Mouse (Mus musculus): ENCODE data around the gene Iqcf5. TPM values are rescaled to one million over a fixed set of nuclear protein-coding genes. Genes with fewer than 3 reads are reported as not detected.

Gene Iqcf5
- polyA plus RNA-seq, 1 experiment from 2014 or later = not detected

DNA sequence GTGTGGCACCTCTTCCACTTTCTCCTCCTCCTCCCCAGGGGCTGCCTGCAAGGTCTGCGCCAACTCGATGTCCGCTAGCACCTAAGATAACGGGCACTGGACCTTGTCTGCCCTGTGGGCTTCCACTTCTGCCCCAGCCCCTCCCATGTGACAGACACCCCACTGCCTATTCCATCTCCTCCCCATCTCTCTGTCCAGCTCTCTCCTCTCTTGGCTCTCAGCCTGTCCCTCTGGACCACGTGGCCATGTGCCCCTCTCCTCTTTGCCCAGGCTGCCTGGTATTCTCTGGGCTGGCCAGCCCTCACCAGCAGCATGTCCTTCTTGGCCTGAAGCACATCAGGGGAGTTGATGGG is 40.6 kb upstream of the Iqcf5 start:
- no peaks in the 10 kb centered on the region for H3K36me3 ChIP-seq
- ATAC-seq (ENCODE audit: low FRiP score, low read depth) = no peak
- H3K9ac ChIP-seq = no peak overlapping the region
- no peak overlapping the region for H3K4me2 ChIP-seq (replicated peaks)
- no peaks in the 10 kb centered on the region for H3K9me3 ChIP-seq
- H3K4me1 ChIP-seq = peaks cover 30% of the 10 kb centered on the region
- H3K4me3 ChIP-seq = no peak overlapping the region
- 85% methylated on average over 5 of the region's 5 CpGs for WGBS
- H3K27ac ChIP-seq = no peak overlapping the region
- H3K27me3 ChIP-seq (replicated peaks) = no peaks in the 10 kb centered on the region

DNA sequence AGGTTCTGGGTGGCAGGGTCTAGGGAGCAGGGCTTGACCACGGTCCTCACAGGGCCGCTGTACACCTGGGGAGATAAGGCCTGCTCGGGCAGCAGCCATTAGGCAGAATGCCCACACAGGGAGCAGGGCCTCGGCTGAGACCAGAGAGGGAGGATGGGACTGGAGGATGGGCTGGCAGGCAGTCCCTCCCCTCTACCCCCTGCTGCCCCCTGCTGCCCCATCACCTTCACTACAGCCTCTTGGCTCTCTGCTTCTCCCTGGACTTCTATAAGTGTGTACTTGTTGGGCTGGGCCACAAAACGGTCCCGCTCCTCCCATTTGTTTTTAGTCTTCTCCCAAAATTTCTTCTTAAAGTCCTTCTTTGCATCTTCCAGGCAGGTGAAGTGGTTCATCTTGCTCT is 39.9 kb upstream of the Iqcf5 start:
- no peak overlapping the region for H3K27ac ChIP-seq
- no peaks in the 10 kb centered on the region for H3K36me3 ChIP-seq
- no peak overlapping the region for H3K4me3 ChIP-seq
- no peaks in the 10 kb centered on the region for H3K9me3 ChIP-seq
- ATAC-seq (ENCODE audit: low FRiP score, low read depth) = 0 out of 2 replicates have a peak, but pooled peaks have one; percentile 10
- 3% methylated on average over 6 of the region's 6 CpGs for WGBS
- H3K4me2 ChIP-seq (replicated peaks) = 0 out of 2 replicates have a peak overlapping the region, but pooled peaks have one; percentile 17
- H3K27me3 ChIP-seq (replicated peaks) = no peaks in the 10 kb centered on the region
- peaks cover 30% of the 10 kb centered on the region for H3K4me1 ChIP-seq
- H3K9ac ChIP-seq = no peak overlapping the region

DNA sequence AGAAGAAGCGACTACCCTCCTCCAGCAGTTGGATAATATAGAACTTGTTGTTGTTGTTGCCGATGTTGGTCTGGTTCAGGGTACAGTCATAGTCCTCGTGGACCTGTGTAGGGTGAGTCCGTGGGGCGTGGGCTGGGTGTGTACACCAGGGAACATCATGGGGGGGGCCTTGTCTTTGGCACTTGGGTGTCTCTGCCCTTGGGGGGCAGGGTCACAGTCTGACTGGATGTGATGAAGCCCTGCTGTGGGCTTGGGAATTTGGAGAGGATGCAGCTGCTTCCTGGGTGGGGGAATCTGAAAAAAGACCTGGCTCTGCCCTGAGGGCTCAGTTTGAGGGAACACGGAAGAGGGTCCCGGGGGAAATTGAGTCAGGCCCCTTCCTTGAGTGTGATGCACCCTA is 39.3 kb upstream of the Iqcf5 start:
- Histone ChIP-seq H3K27me3 (replicated peaks) (no peaks in the 10 kb centered on the region), H3K4me3 (no peak overlapping the region), H3K4me1 (peaks cover 30% of the 10 kb centered on the region), H3K36me3 (peaks cover 4% of the 10 kb centered on the region; the same call in 1 of the 2 replicates), H3K4me2 (replicated peaks) (no peak overlapping the region), H3K27ac (no peak overlapping the region), H3K9me3 (no peaks in the 10 kb centered on the region), H3K9ac (no peak overlapping the region)
- ATAC-seq (ENCODE audit: low FRiP score, low read depth) = no peak
- WGBS = 68% methylated on average over 7 of the region's 7 CpGs

DNA sequence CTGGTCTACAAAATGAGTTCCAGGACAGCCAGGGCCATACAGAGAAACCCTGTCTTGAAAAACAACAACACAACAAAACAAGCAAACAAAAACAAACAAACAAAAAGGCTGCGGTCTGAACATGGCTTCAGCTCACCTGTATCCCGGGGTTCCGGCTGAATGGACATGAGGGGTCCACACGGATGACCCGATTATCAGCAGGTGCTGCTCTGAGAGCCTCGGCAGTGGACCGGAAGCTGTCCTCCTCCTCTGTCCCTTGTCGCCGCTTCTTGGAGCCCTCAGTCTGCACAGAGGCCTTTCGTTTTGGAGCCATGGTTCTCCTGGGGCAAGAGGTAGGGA is 38.7 kb upstream of the Iqcf5 start, which contains the start of gene Rrp9:
TSS of gene Rrp9 (plus strand) at position 301 of the 339 bp plus-strand sequence.
- Histone ChIP-seq H3K27ac (no peak within 1 kb of the TSS), H3K4me1 (peaks cover 30% of the 10 kb centered on the region), H3K9me3 (no peaks in the 10 kb centered on the region), H3K4me3 (peak within 1 kb of the TSS; percentile 59; the same call in 1 of the 2 replicates), H3K4me2 (replicated peaks) (peak within 1 kb of the TSS; percentile 91), H3K36me3 (peaks cover 7% of the 10 kb centered on the region), H3K27me3 (replicated peaks) (no peaks in the 10 kb centered on the region), H3K9ac (no peak within 1 kb of the TSS)
- 91% methylated on average over 10 of the region's 10 CpGs for WGBS
- ATAC-seq (ENCODE audit: low FRiP score, low read depth) = no peak

DNA sequence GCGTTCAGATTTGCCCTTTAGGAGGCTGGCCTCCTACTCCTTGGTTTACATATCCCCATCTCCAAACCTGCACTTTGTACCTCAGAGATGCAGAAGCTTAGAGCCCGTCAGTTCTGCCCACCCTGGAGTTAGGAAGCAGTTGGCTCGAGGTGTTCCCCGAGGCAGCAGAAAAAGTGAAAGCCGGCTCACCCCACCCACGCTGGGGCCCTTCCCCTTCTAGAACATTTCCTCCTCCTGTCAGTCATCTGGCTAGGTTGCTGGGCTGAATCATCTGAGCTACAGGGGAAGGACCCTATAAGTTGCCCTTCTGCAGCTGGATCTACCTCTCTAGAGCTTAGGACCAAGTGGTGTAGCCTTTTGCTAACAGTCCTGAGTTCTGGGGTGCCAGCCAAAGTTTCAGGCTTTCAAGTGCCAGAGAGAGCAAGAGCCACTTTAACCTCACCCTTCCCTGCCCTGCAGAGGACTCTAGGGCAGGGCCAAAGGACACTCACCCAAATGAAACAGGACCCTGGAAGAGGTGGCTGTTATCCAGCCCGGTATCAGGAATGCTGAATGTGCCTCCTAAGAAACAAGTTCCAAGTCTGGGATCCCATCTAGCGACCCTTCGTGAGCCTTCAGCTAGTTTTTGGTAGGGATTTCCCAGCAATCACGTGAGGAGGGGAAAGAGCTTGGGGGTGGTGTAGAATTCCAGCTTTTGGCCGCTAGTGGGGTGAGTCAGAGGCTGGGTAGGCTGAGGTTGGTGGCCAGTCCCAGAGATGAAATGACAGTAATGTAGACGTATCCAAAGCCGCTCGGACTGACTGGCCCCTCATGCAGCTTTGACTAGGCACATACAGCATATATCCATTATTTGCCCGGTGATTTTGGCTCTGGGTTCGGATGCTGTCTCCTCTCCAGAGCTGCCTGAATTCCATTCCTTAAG is 38.1 kb upstream of the Iqcf5 start:
- Histone ChIP-seq H3K36me3 (peaks cover 14% of the 10 kb centered on the region), H3K9me3 (no peaks in the 10 kb centered on the region), H3K4me3 (no peak overlapping the region), H3K27ac (no peak overlapping the region), H3K9ac (no peak overlapping the region), H3K27me3 (replicated peaks) (no peaks in the 10 kb centered on the region), H3K4me2 (replicated peaks) (peak overlapping the region; percentile 91), H3K4me1 (peaks cover 30% of the 10 kb centered on the region)
- 38% methylated on average over 16 of the region's 16 CpGs for WGBS
- ATAC-seq (ENCODE audit: low FRiP score, low read depth) = peak; percentile 55

DNA sequence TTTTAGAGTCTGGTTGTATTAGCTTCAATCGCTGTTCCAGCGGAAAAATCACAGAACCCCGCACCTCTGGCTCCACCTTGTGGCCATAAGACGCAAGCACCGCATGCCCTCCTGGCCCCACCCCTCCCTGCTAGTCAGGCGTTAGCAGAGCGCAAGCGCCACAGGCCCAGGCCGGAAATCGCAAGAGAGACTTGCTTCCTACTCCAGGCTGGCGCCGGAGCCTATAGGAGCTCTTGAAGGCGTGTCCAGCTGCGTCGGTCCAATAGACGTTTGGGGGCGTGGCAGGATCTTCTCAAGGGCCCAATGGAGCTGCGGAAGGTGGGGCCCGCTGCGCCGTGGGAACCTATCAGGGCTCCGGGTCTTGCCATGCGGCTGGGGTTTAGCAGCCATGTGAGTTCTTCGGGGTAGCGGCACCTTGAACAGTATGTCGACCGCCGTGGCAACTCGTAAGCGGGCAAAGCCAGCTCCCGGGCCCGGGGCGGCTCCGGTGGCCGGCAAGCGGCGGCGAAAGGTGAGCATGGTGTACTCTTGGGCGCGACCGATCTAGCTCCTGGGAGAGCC is 37.4 kb upstream of the Iqcf5 start, which contains the start of gene Parp3:
TSS of gene Parp3 (minus strand) at position 26 of the 561 bp plus-strand sequence.
- Histone ChIP-seq H3K4me1 (peaks cover 23% of the 10 kb centered on the region), H3K4me2 (replicated peaks) (peak within 1 kb of the TSS; percentile 91), H3K9ac (peak within 1 kb of the TSS; percentile 61), H3K4me3 (peak within 1 kb of the TSS; percentile 59), H3K27ac (no peak within 1 kb of the TSS), H3K27me3 (replicated peaks) (no peaks in the 10 kb centered on the region), H3K36me3 (peaks cover 19% of the 10 kb centered on the region), H3K9me3 (no peaks in the 10 kb centered on the region)
- WGBS = under 1% methylated on average over 41 of the region's 41 CpGs
- peak; percentile 98 for ATAC-seq (ENCODE audit: low FRiP score, low read depth)

DNA sequence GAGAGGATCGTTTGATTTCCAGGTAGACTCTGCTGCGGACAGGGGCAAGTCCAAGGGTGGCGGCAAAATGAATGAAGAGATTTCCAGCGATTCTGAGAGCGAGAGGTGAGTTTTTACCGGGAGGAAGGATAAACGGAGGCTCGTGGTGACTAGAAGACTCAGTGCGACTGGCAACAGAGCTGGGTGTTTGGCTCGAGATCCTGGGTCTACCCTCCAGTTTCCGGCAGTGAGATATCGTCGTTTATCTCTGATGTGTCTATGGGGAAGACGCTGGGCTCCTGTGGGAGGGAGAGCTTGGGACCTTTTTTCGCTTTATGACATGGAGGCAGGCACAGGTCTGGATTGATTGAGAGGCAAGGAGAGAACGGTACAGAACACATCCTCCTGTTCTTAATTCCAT is 36.7 kb upstream of the Iqcf5 start:
- Histone ChIP-seq H3K36me3 (peaks cover 22% of the 10 kb centered on the region), H3K4me2 (replicated peaks) (peak overlapping the region; percentile 91), H3K4me1 (peaks cover 22% of the 10 kb centered on the region), H3K27ac (no peak overlapping the region), H3K27me3 (replicated peaks) (no peaks in the 10 kb centered on the region), H3K9me3 (no peaks in the 10 kb centered on the region), H3K9ac (peak overlapping the region; percentile 61), H3K4me3 (peak overlapping the region; percentile 59)
- WGBS = 4% methylated on average over 16 of the region's 16 CpGs
- ATAC-seq (ENCODE audit: low FRiP score, low read depth) = no peak; the same call in 1 of the 2 replicates

DNA sequence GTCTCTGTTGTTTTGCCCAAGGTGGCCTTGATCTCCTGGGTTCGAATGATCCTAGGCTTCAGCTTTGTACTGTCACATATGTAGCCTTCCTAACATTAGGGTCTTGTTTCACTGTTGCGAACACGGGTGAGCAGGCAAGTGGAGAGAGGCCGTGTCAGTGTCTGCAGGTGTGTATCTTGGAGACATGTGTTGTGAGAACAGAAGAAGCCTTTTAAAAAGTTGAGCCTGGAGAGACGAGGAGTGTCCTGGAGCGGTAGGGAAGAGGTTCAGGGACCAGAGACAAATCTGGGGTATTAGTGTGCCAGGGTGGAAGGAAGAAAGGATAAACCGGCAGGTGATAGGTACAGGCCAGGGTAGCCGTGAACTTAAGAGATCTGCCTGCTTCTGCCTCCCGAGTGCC is 36.3 kb upstream of the Iqcf5 start:
- peak overlapping the region; percentile 61; the same call in 1 of the 2 replicates for H3K9ac ChIP-seq
- ATAC-seq (ENCODE audit: low FRiP score, low read depth) = no peak

DNA sequence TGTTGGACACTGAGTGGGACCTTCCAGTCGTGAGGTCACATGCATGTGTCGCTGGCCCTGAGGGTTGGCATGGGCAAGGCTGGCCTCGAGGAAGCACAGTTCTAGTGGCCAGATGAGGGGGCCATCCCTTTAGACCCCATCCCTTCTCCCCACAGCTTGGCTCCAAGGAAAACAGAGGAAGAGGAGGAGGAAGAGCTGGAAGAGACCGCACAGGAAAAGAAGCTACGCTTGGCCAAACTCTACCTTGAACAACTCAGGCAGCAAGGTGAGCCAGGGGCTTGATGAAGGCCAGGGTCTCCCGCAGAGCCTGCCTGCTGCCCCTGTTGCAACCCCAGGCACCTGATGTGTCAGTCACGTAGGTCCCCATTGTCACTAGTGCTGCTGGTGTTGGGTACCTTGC is 33.8 kb upstream of the Iqcf5 start:
- Histone ChIP-seq H3K9me3 (no peaks in the 10 kb centered on the region), H3K4me3 (no peak overlapping the region), H3K36me3 (peaks cover 51% of the 10 kb centered on the region), H3K4me2 (replicated peaks) (no peak overlapping the region), H3K27me3 (replicated peaks) (no peaks in the 10 kb centered on the region), H3K9ac (no peak overlapping the region), H3K4me1 (peaks cover 11% of the 10 kb centered on the region), H3K27ac (no peak overlapping the region)
- no peak for ATAC-seq (ENCODE audit: low FRiP score, low read depth)
- 95% methylated on average over 7 of the region's 7 CpGs for WGBS

More for the DNA sequence above, 36.3 kb upstream of the Iqcf5 start:
- Histone ChIP-seq H3K4me2 (replicated peaks) (peak overlapping the region; percentile 91), H3K4me3 (peak overlapping the region; percentile 59), H3K36me3 (peaks cover 27% of the 10 kb centered on the region), H3K27ac (no peak overlapping the region), H3K27me3 (replicated peaks) (no peaks in the 10 kb centered on the region), H3K4me1 (peaks cover 22% of the 10 kb centered on the region), H3K9me3 (no peaks in the 10 kb centered on the region)
- 86% methylated on average over 9 of the region's 9 CpGs for WGBS

DNA sequence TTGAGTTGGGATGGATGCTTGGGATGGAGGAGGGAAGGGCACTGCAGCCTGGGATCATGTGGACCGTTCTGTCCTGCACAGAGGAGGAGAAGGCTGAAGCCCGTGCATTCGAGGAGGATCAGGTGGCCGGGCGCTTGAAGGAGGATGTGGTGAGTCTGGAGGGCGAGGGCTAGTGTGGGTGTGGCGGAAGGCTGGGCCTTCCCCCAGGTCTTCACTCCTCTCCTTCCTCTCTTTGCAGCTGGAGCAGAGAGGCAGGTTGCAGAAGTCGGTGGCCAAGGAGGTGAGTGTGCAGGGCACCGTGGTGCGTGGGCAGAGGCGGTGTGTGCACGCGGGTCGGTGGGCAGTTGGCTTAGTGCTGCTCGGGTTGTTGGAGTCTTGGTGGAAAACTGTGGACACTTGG is 33.3 kb upstream of the Iqcf5 start:
- Histone ChIP-seq H3K9me3 (no peaks in the 10 kb centered on the region), H3K27ac (no peak overlapping the region), H3K9ac (no peak overlapping the region), H3K4me2 (replicated peaks) (no peak overlapping the region), H3K27me3 (replicated peaks) (no peaks in the 10 kb centered on the region), H3K36me3 (peaks cover 57% of the 10 kb centered on the region), H3K4me3 (no peak overlapping the region), H3K4me1 (peaks cover 11% of the 10 kb centered on the region)
- ATAC-seq (ENCODE audit: low FRiP score, low read depth) = no peak
- WGBS = 91% methylated on average over 15 of the region's 15 CpGs

DNA sequence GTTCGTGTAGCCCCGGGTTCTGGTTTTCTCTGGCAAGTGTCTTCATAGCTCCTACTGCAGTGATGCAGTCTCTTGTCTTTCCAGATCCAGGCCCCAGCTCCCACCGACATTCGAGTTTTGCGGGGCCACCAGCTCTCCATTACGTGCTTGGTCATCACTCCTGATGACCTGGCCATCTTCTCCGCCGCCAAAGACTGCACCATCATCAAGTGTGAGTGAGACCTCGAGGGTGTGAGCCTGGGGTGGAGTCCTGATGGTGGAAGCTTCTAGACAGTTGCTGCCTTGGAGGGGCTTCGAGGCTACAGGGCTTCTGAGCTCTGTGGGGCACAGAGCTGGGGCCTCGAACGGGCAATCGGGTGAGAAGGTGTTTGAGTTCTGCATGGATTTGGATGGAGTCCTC is 32.7 kb upstream of the Iqcf5 start:
- Histone ChIP-seq H3K9ac (no peak overlapping the region), H3K4me3 (no peak overlapping the region), H3K36me3 (peaks cover 61% of the 10 kb centered on the region), H3K27ac (no peak overlapping the region), H3K4me1 (peaks cover 11% of the 10 kb centered on the region), H3K4me2 (replicated peaks) (no peak overlapping the region), H3K27me3 (replicated peaks) (no peaks in the 10 kb centered on the region), H3K9me3 (no peaks in the 10 kb centered on the region)
- no peak for ATAC-seq (ENCODE audit: low FRiP score, low read depth)
- WGBS = 92% methylated on average over 13 of the region's 13 CpGs

DNA sequence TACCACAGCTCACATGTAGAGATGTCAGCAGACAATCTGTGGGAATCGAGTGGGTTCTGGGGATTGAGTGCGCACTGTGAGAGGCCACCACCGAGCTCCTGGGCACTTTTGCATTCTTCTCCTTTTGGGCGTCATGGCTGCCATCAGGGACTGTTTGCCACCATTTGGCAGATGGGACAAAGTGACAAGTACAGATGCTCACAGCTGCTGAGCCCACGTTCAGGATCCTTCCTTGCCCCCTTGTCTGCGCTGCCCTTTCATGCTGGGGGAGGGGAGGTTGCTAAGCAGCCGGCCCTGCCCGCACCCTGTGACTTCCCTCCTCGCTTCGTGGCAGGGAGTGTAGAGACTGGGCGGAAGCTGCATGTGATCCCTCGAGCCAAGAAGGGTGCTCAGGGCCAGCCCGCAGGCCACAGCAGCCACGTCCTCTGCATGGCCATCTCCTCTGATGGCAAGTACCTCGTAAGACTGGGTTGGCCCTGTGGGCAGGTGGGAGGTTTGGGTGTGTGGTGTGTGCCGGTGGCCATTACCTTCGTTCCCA is 31.7 kb upstream of the Iqcf5 start:
- no peaks in the 10 kb centered on the region for H3K9me3 ChIP-seq
- peaks cover 61% of the 10 kb centered on the region for H3K36me3 ChIP-seq
- no peaks in the 10 kb centered on the region for H3K27me3 ChIP-seq (replicated peaks)
- no peak overlapping the region for H3K9ac ChIP-seq
- ATAC-seq (ENCODE audit: low FRiP score, low read depth) = no peak
- no peak overlapping the region for H3K4me2 ChIP-seq (replicated peaks)
- no peak overlapping the region for H3K4me3 ChIP-seq
- 85% methylated on average over 17 of the region's 17 CpGs for WGBS
- H3K4me1 ChIP-seq = peaks cover 8% of the 10 kb centered on the region
- H3K27ac ChIP-seq = no peak overlapping the region
